Mouse (Mus musculus) liver, embryonic 11.5 days (tissue): Measurements from ENCODE around the gene Dok1. TPM values are rescaled to one million over a fixed set of nuclear protein-coding genes. Genes with fewer than 3 reads are reported as not detected.

ENCODE experiments used
- ATAC-seq: fragments of 200-750 bp; cut with Nextera tagmentation; replicated peaks from 2 replicates; pipeline ENCODE4 v1.8.0; 2017; ENCODE audit warnings: moderate number of reproducible peaks, mild to moderate bottlenecking, moderate TSS enrichment, moderate library complexity; ENCODE audit not compliant: low FRiP score
- DNase-seq: peaks from one replicate; pipeline ENCODE4 v3.0.0-alpha.2; 2017; ENCODE audit warnings: low spot score
- H3K27ac ChIP-seq: fragments of 300-500 bp; sonication (generic); 2 replicates; pipeline ENCODE4 v1.5.1; 2014; ENCODE audit warnings: mild to moderate bottlenecking, low read depth, low read length, control low read depth
- H3K27me3 ChIP-seq: fragments of 300-500 bp; sonication (generic); replicated peaks from 2 replicates; pipeline ENCODE4 v1.6.1; 2014; ENCODE audit warnings: low read length, mixed read lengths; ENCODE audit not compliant: control insufficient read depth, insufficient read depth
- H3K36me3 ChIP-seq: fragments of 300-500 bp; sonication (generic); 2 replicates; pipeline ENCODE4 v1.6.1; 2014; ENCODE audit warnings: mild to moderate bottlenecking, low read length, moderate library complexity, mixed read lengths; ENCODE audit not compliant: control insufficient read depth, insufficient read depth
- H3K4me1 ChIP-seq: fragments of 300-500 bp; sonication (generic); replicated peaks from 2 replicates; pipeline ENCODE4 v1.6.1; 2014; ENCODE audit warnings: low read length, mixed read lengths; ENCODE audit not compliant: control insufficient read depth, insufficient read depth
- H3K4me2 ChIP-seq: fragments of 300-500 bp; sonication (generic); 2 replicates; pipeline ENCODE4 v1.6.1; 2014; ENCODE audit warnings: mild to moderate bottlenecking, control low read depth, moderate library complexity
- H3K4me3 ChIP-seq: fragments of 300-500 bp; sonication (generic); 2 replicates; pipeline ENCODE4 v1.5.1; 2014; ENCODE audit warnings: low read depth, low read length, control low read depth
- H3K9ac ChIP-seq: fragments of 300-500 bp; sonication (generic); 2 replicates; pipeline ENCODE4 v1.6.1; 2014; ENCODE audit warnings: low read depth, low read length, control low read depth
- H3K9me3 ChIP-seq: fragments of 300-500 bp; sonication (generic); 2 replicates; pipeline ENCODE4 v1.6.1; 2016; ENCODE audit warnings: low read length, inconsistent platforms, mixed read lengths; ENCODE audit not compliant: control insufficient read depth
- WGBS: fragments of 180-500 bp; shearing (Covaris S2); extraction: QIAGEN DNeasy Blood & Tissue Kit; methylation state at CpG from one replicate; pipeline ENCODE4 v1.1.7; 2014; 5-methylcytosine and 5-hydroxymethylcytosine counted together
- microRNA-seq: library from miRNA; unstranded; fragments of <30 nt; microRNA quantifications from one replicate; pipeline ENCODE4, GENCODE M21; 2017; ENCODE audit warnings: borderline number of aligned reads
- polyA plus RNA-seq: library from polyadenylated mRNA; unstranded; fragments of >200 nt; fragmentation: Nextera tagmentation; extraction: Ambion mirVana; gene quantifications from 2 replicates; pipeline ENCODE4 v1.2.1, GENCODE M21; 2014

Gene Dok1
- polyA plus RNA-seq, 1 experiment from 2014 or later: 17.2 TPM

GRCm38 (mm10) chr6:82993696-82994095, 39.6 kb downstream of the Dok1 start:
- H3K27ac ChIP-seq: no peak overlapping the region
- H3K4me3 ChIP-seq: no peak overlapping the region
- no peaks in the 10 kb centered on the region for H3K36me3 ChIP-seq
- H3K9ac ChIP-seq: no peak overlapping the region
- H3K9me3 ChIP-seq: no peaks in the 10 kb centered on the region
- H3K4me2 ChIP-seq: no peak overlapping the region
- H3K27me3 ChIP-seq: no peaks in the 10 kb centered on the region
- peaks cover 8% of the 10 kb centered on the region for H3K4me1 ChIP-seq
- no peak for DNase-seq
- ATAC-seq: no peak
- WGBS: 27% methylated on average over 1 of the region's 1 CpGs

GRCm38 (mm10) chr6:82987411-82987971, 45.8 kb downstream of the Dok1 start:
- ATAC-seq (no peak), DNase-seq (no peak)
- no peaks in the 10 kb centered on the region for H3K27me3 ChIP-seq
- no peak overlapping the region for H3K4me3 ChIP-seq
- no peak overlapping the region for H3K9ac ChIP-seq
- no peaks in the 10 kb centered on the region for H3K9me3 ChIP-seq
- no peaks in the 10 kb centered on the region for H3K36me3 ChIP-seq
- no peak overlapping the region for H3K27ac ChIP-seq
- WGBS: 42% methylated on average over 9 of the region's 9 CpGs
- no peaks in the 10 kb centered on the region for H3K4me1 ChIP-seq
- H3K4me2 ChIP-seq: no peak overlapping the region

Small RNA genes within 50 kb of the gene (microRNA-seq; reads per million reads assigned to microRNA genes)
- not detected for gene Mir7040

Other genes starting within 250 kb of the Dok1 start
- gene Sema4f, start 93.7 kb downstream of the Dok1 start, polyA plus RNA-seq: 0.14 and 0.34 TPM in 2 replicates
- gene M1ap, start 86.6 kb downstream of the Dok1 start, polyA plus RNA-seq: 6.8 and 8.2 TPM in 2 replicates
- 5.0 and 6.2 TPM in 2 replicates for gene Loxl3, start 702 bp upstream of the Dok1 start, polyA plus RNA-seq
- gene Aup1, start 21.1 kb upstream of the Dok1 start, polyA plus RNA-seq: 220 and 230 TPM in 2 replicates
- 102 and 103 TPM in 2 replicates for gene Htra2, start 21.8 kb upstream of the Dok1 start, polyA plus RNA-seq
- 6.1 and 6.2 TPM in 2 replicates for gene Dqx1, start 24.4 kb upstream of the Dok1 start, polyA plus RNA-seq
- gene Tlx2, start 36.8 kb upstream of the Dok1 start, polyA plus RNA-seq: 0.30 and 0.95 TPM in 2 replicates
- 25.0 and 27.8 TPM in 2 replicates for gene Pcgf1, start 44.4 kb upstream of the Dok1 start, polyA plus RNA-seq
- gene Lbx2, start 52.9 kb upstream of the Dok1 start, polyA plus RNA-seq: 0.53 and 0.73 TPM in 2 replicates
- gene Ccdc142, start 68.1 kb upstream of the Dok1 start, polyA plus RNA-seq: 2.0 and 2.5 TPM in 2 replicates
- 2.7 and 2.9 TPM in 2 replicates for gene Gm42688, start 68.1 kb upstream of the Dok1 start, polyA plus RNA-seq
- 110 and 115 TPM in 2 replicates for gene Mrpl53, start 75.6 kb upstream of the Dok1 start, polyA plus RNA-seq
- gene Mogs, start 82.0 kb upstream of the Dok1 start, polyA plus RNA-seq: 88.9 and 89.6 TPM in 2 replicates
- 45.1 and 50.3 TPM in 2 replicates for gene Wbp1, start 88.1 kb upstream of the Dok1 start, polyA plus RNA-seq
- gene Ino80b, start 92.0 kb upstream of the Dok1 start, polyA plus RNA-seq: 15.8 and 17.6 TPM in 2 replicates
- gene Rtkn, start 102.0 kb upstream of the Dok1 start, polyA plus RNA-seq: 14.7 and 15.4 TPM in 2 replicates
- 2.3 and 4.3 TPM in 2 replicates for gene Wdr54, start 122.9 kb upstream of the Dok1 start, polyA plus RNA-seq
- gene 1700003E16Rik, start 122.9 kb upstream of the Dok1 start, polyA plus RNA-seq: 0.08 and 0.12 TPM in 2 replicates
- 56.3 and 63.4 TPM in 2 replicates for gene Dctn1, start 132.4 kb upstream of the Dok1 start, polyA plus RNA-seq
- 0.23 and 0.41 TPM in 2 replicates for gene Slc4a5, start 186.4 kb upstream of the Dok1 start, polyA plus RNA-seq